Mouse (Mus musculus) cortical plate, adult 2 months (tissue): ENCODE results near the gene Kif1c. TPM values are rescaled to one million over a fixed set of nuclear protein-coding genes. Genes with fewer than 3 reads are reported as not detected.

Experiments used
- H3K27ac ChIP-seq: fragments of 200-500 bp; 2 replicates; pipeline ENCODE4 v1.5.1; 2012; ENCODE audit warnings: low read length, control low read depth, inconsistent platforms; ENCODE audit not compliant: insufficient read depth
- H3K4me1 ChIP-seq: fragments of 200-500 bp; 2 replicates; pipeline ENCODE4 v1.6.1; 2011; ENCODE audit warnings: low read length; ENCODE audit not compliant: control insufficient read depth, insufficient read depth
- H3K4me3 ChIP-seq: fragments of 200-500 bp; 2 replicates; pipeline ENCODE4 v1.5.1; 2011; ENCODE audit warnings: mild to moderate bottlenecking, low read length, control low read depth; ENCODE audit not compliant: insufficient read depth
- CTCF ChIP-seq: fragments of 200-500 bp; IDR thresholded peaks from 2 replicates; pipeline ENCODE4 v1.5.1; 2011; ENCODE audit warnings: mild to moderate bottlenecking, control low read depth, low read length; ENCODE audit not compliant: insufficient read depth; ENCODE audit errors: extremely low read depth
- POLR2A ChIP-seq: fragments of 200-500 bp; IDR thresholded peaks from 2 replicates; pipeline ENCODE4 v1.6.1; 2011; ENCODE audit warnings: mild to moderate bottlenecking, low read length, control low read depth; ENCODE audit not compliant: insufficient read depth; ENCODE audit errors: extremely low read depth
- polyA plus RNA-seq: library from polyadenylated mRNA; depleted of rRNA; stranded (reverse); fragments of >200 nt; gene quantifications from 2 replicates; pipeline ENCODE4 v1.2.3, GENCODE M21; 2012; rRNA removed

The Kif1c gene
- polyA plus RNA-seq, result 51.2 and 53.7 TPM in 2 replicates

GRCm38 (mm10) chr11:70699722-70700556, at the start of gene Kif1c, which contains the start of gene Inca1:
TSS of gene Kif1c (plus strand) at chr11:70700548.
TSS of gene Inca1 (minus strand) at chr11:70700155.
- Histone ChIP-seq H3K4me1 (peaks cover 2% of the 10 kb centered on the region; the same call in 1 of the 2 replicates), H3K27ac (peak within 1 kb of the TSS; percentile 88), H3K4me3 (peak within 1 kb of the TSS; percentile 84)
- peak; percentile 92 for TF ChIP-seq POLR2A
- TF ChIP-seq CTCF, result no peak

DNA sequence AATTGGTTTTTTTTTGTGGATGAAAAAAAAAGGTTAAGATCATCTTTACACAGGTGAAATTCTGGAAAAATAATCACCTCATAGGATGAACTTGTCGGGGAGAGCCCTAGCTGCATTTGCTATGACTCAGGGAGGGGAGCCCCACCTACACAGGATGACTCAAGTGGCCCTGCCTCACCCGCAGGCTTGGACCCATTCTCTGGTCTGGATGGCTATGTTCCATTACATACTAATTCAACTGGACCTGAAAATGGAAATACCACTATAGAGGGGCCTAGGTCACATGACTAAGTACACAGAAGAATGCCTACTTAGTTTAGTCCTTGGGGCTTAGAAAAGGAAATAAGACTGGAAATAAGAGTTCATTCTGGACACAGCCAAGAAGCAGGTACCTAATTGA, 49.0 kb upstream of the Kif1c start:
- Histone ChIP-seq H3K4me3 (no peak overlapping the region), H3K4me1 (peaks cover 3% of the 10 kb centered on the region; the same call in 1 of the 2 replicates), H3K27ac (no peak overlapping the region)
- no peak for TF ChIP-seq POLR2A
- TF ChIP-seq CTCF, result no peak

GRCm38 (mm10) chr11:70652029-70652883, 48.1 kb upstream of the Kif1c start:
- TF ChIP-seq POLR2A (no peak), CTCF (no peak)
- H3K4me3 ChIP-seq, result peak overlapping the region; percentile 100; the same call in 1 of the 2 replicates
- H3K27ac ChIP-seq, result no peak overlapping the region
- H3K4me1 ChIP-seq, result peaks cover 3% of the 10 kb centered on the region; the same call in 1 of the 2 replicates

DNA sequence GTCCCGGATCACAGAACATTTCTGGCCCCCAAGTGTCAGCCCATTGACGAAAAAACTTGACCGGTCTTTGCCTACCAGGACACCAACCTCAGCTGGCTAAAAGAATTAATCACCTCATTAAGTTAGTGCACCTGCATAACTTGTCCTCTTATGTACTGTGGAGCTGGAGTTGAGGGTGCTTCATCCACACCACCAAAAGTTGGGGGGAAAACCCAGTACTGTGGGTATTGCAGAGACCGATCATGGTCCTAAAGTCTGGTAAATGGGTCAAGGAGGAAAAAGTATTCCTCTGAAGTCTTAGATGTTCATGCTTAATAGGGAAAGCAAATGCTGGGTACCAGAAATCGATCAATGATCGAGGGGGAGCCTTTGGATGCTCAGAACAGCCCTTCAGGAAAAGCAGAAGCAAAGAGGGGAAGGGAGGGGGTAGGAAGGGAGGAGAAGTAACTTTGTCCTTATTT, 47.4 kb upstream of the Kif1c start:
- Histone ChIP-seq H3K4me1 (peaks cover 3% of the 10 kb centered on the region; the same call in 1 of the 2 replicates), H3K4me3 (peak overlapping the region; percentile 100; the same call in 1 of the 2 replicates)

DNA sequence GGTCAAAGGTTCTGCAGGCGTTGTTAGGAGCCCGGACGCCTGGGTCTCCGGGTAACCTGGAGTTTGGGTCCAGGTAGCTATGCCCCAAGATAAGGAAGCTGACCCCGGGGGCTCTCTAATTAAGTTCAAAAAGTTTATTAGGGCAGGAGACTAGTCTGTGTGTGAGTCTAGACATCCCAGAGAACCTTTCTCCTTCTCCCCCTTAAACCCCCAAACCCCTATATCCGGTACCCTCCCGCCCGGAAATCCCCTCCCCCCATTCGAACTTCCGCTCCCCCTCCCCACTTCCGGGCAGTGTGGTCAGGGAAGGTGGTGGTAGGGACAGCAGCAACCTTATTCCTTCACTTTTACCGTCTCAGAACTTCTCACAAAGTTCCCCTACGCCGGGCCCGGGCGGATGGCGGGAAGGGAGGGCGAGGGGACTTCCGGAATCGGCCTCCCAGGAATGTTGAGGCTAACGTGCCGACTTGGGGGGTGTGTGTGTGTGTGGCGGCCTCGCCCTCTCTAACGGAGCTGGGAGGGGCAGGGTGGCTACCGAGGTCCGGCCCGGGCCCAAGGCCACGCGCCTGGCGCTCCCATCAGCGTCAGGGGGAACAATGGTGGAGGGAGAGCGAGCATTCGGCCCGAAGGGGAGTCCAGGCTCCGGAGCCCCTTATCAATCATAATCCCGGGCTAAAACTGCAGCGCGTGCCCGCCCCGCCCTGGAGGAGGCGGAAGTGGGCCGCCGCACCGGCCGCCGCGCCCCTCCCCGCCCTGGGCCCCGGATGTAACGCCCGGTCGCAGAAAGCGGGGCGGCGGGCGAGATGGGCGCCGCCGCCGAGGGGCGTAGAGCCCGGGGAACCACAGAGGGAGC, 46.8 kb upstream of the Kif1c start:
- Histone ChIP-seq H3K27ac (peak overlapping the region; percentile 100), H3K4me1 (peaks cover 3% of the 10 kb centered on the region; the same call in 1 of the 2 replicates), H3K4me3 (peak overlapping the region; percentile 100)
- TF ChIP-seq POLR2A (no peak), CTCF (no peak)

More for the DNA sequence above, 47.4 kb upstream of the Kif1c start:
- H3K27ac ChIP-seq, result no peak overlapping the region
- no peak for TF ChIP-seq POLR2A

GRCm38 (mm10) chr11:70654198-70654922, 46.0 kb upstream of the Kif1c start, which contains the start of gene Pfn1:
TSS of gene Pfn1 (minus strand) at chr11:70654644.
- TF ChIP-seq CTCF, result no peak
- peak; percentile 69 for TF ChIP-seq POLR2A
- Histone ChIP-seq H3K4me3 (peak within 1 kb of the TSS; percentile 100), H3K4me1 (peaks cover 1% of the 10 kb centered on the region; the same call in 1 of the 2 replicates), H3K27ac (peak within 1 kb of the TSS; percentile 100)

- TF ChIP-seq POLR2A (0 out of 2 replicates have a peak, but pooled peaks have one; percentile 30), CTCF (no peak)
- peak overlapping the region; percentile 100 for H3K4me3 ChIP-seq
- 0 out of 2 replicates have a peak, but pooled peaks cover 1% of the 10 kb centered on the region for H3K4me1 ChIP-seq
- 0 out of 2 replicates have a peak overlapping the region, but pooled peaks have one; percentile 53 for H3K27ac ChIP-seq
Measured at GRCm38 (mm10) chr11:70654923-70655570, 45.3 kb upstream of the Kif1c start.
